Mouse (Mus musculus) telencephalon, adult 2 months (tissue): Measurements from ENCODE around the gene Ifi203.
"Not testable (repeated sequence)": the region's sequence is repeated elsewhere in the genome, so short reads cannot be mapped to it uniquely, and the experiment has no call there.

Experiments
- DNase-seq: peaks from one replicate; pipeline ENCODE4 v3.0.0-alpha.2; 2011; ENCODE audit warnings: low read depth, low spot score

Gene Ifi203

DNA sequence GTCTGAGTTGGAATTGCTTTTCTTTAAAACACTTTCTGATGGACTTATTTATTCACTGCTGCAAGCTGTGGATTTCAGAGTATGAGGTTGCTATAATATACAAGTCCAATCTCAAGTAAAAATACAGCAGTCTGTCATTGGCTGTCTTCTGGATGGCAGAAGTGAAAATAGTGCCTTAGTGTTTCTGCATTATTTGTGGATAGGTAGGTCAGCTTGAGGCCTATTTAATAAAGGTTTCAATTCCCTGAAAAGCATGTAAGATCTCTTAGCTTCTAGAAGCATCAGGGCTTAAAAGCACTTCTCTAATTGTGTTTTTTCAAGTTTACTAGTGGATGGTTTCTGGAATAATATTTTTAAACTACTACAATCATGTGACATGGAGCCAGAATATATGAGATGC lies 52.7 kb downstream of the Ifi203 start:
- not testable (repeated sequence) for DNase-seq

GRCm38 (mm10) chr1:173887026-173887787 lies 55.3 kb downstream of the Ifi203 start:
- DNase-seq: not testable (repeated sequence)

DNA sequence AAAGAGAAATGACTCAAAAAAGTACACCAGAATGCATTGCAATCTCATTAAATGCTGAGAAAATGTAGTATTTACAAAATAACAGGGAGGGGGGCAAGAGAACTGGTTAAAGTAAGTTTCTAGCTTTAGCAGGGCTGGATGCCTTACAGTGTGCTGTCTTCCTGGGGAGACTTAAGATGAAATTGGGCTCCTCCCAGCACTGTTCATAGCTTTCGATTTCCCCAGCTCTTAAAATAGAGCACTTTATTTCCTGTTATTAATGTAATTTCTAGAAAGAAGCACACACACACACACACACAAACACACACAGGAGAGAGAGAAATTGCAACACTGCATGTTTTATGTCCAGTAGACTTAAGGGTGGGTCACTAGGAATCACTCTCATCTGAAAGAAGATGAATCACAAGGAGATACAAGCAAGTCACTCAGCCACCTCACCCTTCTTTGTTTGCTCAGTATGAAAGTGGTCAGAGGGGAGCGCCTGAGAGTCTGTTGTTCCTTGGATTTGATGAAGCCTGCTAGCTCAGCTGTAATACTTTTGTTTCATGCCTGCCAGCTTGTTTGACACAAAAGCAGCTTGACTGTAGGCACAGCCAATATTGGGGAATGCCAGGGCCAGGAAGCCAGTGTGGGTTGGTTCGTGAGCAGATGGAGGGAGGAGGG lies 62.3 kb downstream of the Ifi203 start:
- DNase-seq: peak; percentile 17

DNA sequence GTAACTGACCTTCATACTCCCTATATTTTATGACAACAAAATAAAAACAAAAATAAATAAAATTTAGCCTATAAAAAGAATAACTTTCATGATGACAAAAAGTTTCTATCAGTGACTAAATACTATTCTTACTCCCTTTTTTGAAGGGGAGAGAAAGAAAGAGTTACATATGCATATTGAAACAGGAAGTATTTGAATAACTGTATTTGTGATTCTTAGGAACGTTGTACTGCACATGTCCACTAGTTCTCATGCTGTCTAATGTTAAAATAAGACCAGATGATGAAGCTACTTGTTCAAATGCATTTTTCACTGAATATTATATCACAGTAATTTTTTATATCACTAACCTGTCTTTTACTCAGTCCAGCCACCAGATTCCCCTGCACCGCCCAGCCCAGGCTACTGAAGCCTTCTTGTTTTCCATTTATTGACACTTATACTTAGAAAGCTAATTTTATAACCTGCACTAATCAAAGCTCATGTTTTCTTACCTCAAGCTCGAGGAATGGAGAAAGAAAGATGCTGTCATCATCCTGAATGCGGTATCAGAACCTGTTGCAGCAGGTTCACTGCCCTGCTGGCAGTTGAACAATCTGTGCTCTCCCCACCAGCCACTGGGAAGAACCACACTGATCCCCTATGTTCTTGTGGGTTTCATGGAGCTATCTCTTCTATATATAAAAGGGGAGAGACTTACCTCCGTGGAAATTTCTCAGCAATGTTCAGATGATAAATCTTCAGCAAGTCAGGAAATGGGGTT lies 63.1 kb downstream of the Ifi203 start:
- not testable (repeated sequence) for DNase-seq

DNA sequence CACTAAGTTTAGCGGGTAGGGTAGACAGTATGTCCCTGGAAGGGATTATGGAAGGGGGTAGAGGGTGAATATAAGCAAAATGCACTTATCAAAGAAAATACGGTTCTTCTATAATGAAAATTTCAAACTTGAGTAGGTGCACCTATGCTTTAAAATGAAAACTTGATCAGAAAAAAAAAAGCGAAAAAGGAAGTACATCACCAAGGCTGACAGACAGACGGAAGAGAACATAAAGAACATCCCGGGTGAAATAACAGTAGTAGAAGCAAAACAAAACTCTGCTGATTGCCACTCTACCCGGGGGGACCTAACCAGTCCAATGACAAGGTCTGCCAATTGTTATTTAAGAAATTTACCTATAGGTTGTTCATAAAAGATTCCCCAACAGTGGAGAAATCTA lies 64.2 kb downstream of the Ifi203 start:
- DNase-seq: not testable (repeated sequence)

DNA sequence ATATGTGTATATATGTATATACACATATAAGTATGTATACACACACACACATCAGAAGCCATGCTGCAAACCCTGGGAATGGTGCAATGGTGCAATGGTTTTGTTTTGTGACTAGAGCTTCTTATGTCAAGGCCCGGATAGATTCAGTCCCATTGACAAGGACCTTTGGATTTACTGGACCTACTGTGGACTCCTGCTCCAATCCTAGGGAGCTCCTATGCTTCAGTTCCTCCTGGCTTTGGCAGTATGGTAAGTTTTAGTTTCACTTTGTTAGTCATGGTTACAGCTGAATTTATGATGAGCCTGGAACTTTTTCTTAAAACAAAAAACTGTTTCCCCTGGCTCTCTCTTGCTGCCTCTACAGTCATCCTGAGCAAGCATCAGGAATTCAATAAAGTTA lies 65.3 kb downstream of the Ifi203 start:
- DNase-seq: not testable (repeated sequence)
